Mouse (Mus musculus) intestine, postnatal 0 days (tissue): ENCODE measurements around the gene Kcnk15. TPM values are rescaled to one million over a fixed set of nuclear protein-coding genes. Genes with fewer than 3 reads are reported as not detected.

Experiments
- ATAC-seq: fragments of 200-750 bp; cut with Nextera tagmentation; 2 replicates; pipeline ENCODE4 v1.8.0; 2017; ENCODE audit warnings: mild to moderate bottlenecking, moderate TSS enrichment, moderate library complexity
- H3K27ac ChIP-seq: fragments of 300-500 bp; sonication (generic); 2 replicates; pipeline ENCODE4 v1.5.1; 2014; ENCODE audit warnings: mild to moderate bottlenecking, low read depth, low read length, moderate library complexity
- H3K27me3 ChIP-seq: fragments of 300-500 bp; sonication (generic); replicated peaks from 2 replicates; pipeline ENCODE4 v1.6.1; 2014; ENCODE audit warnings: low read length, mixed read lengths; ENCODE audit not compliant: control insufficient read depth, insufficient read depth
- H3K36me3 ChIP-seq: fragments of 300-500 bp; sonication (generic); 2 replicates; pipeline ENCODE4 v1.6.1; 2014; ENCODE audit warnings: mild to moderate bottlenecking, moderate library complexity; ENCODE audit not compliant: control insufficient read depth, insufficient read depth
- H3K4me1 ChIP-seq: fragments of 300-500 bp; sonication (generic); replicated peaks from 2 replicates; pipeline ENCODE4 v1.6.1; 2014; ENCODE audit warnings: antibody characterized with exemption, low read length, mixed read lengths; ENCODE audit not compliant: control insufficient read depth, insufficient read depth
- H3K4me2 ChIP-seq: fragments of 300-500 bp; sonication (generic); replicated peaks from 2 replicates; pipeline ENCODE4 v1.6.1; 2014; ENCODE audit warnings: low read depth, mild to moderate bottlenecking, moderate library complexity
- H3K4me3 ChIP-seq: fragments of 300-500 bp; sonication (generic); 2 replicates; pipeline ENCODE4 v1.5.1; 2014; ENCODE audit warnings: low read depth, low read length
- H3K9ac ChIP-seq: fragments of 300-500 bp; sonication (generic); 2 replicates; pipeline ENCODE4 v1.6.1; 2014; ENCODE audit warnings: mild to moderate bottlenecking, low read depth, low read length
- H3K9me3 ChIP-seq: fragments of 300-500 bp; sonication (generic); 2 replicates; pipeline ENCODE4 v1.6.1; 2016; ENCODE audit warnings: mixed run types; ENCODE audit not compliant: control insufficient read depth
- CTCF ChIP-seq: sonication (generic); IDR thresholded peaks from 2 replicates; pipeline ENCODE4 v1.5.1; 2016; ENCODE audit warnings: low read depth, mild to moderate bottlenecking, control low read depth, antibody characterized with exemption, moderate library complexity
- WGBS: fragments of 180-500 bp; shearing (Covaris S2); extraction: QIAGEN DNeasy Blood & Tissue Kit; methylation state at CpG from one replicate; pipeline ENCODE4 v1.1.7; 2014; 5-methylcytosine and 5-hydroxymethylcytosine counted together
- polyA plus RNA-seq: library from polyadenylated mRNA; unstranded; fragments of >200 nt; fragmentation: Nextera tagmentation; extraction: Ambion mirVana; gene quantifications from 2 replicates; pipeline ENCODE4 v1.2.1, GENCODE M21; 2015

Gene Kcnk15
- polyA plus RNA-seq, 1 experiment from 2014 or later, result not detected

DNA sequence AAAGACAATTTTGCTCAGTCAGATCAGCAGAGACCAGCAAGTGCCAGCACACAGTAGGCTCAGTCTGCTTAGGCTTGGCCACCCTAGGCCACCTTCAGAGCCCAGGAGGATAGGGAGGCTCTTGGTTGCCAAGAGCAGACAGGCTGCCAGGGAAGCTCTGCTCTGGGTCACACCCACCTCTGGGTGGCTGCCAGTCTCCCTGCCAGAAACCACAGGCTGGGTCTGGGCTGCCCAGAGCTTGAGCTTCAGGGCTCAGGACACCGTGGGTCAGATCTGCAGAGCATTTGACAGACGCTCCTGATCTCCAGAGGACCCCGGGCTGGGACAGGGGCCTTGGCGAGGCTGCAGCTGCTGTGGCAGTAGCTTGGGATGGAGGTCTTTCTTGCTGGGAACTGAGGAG is 32.8 kb upstream of the Kcnk15 start, which contains the start of gene Ccn5:
Ccn5 (plus strand) TSS at position 255 of the 400 bp plus-strand sequence.
- Histone ChIP-seq H3K9ac (no peak within 1 kb of the TSS), H3K9me3 (no peaks in the 10 kb centered on the region), H3K4me3 (no peak within 1 kb of the TSS), H3K36me3 (no peaks in the 10 kb centered on the region), H3K27me3 (no peaks in the 10 kb centered on the region), H3K4me2 (no peak within 1 kb of the TSS), H3K27ac (no peak within 1 kb of the TSS), H3K4me1 (no peaks in the 10 kb centered on the region)
- TF ChIP-seq CTCF, result no peak
- 59% methylated on average over 4 of the region's 4 CpGs for WGBS
- no peak for ATAC-seq

DNA sequence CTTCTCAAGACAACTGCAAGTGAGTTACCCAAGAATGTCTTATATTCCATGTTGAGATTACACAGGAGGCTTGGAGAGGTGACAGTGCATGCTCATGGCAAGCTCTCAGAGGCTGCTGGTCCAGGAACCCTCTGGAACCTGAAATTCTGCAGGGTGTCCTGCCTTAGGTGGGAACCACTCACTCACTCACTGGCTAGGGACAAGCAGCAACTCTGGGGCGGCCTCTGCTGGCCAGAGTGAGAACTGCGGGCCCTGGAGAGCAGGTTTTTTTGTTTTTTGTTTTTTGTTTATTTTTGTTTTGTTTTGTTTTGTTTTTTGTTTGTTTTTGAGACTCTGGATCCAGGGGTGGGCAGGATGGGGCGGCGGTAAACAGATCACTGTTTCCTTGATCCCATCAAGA is 30.2 kb upstream of the Kcnk15 start:
- Histone ChIP-seq H3K9ac (no peak overlapping the region), H3K4me3 (no peak overlapping the region), H3K27me3 (no peaks in the 10 kb centered on the region), H3K27ac (no peak overlapping the region), H3K4me1 (no peaks in the 10 kb centered on the region), H3K9me3 (no peaks in the 10 kb centered on the region), H3K4me2 (0 out of 2 replicates have a peak overlapping the region, but pooled peaks have one; percentile 3), H3K36me3 (no peaks in the 10 kb centered on the region)
- ATAC-seq, result no peak
- TF ChIP-seq CTCF, result peak; percentile 94
- WGBS, result 10% methylated on average over 4 of the region's 4 CpGs

GRCm38 (mm10) chr2:163823771-163824170 is 29.7 kb upstream of the Kcnk15 start:
- WGBS, result 34% methylated on average over 11 of the region's 11 CpGs
- Histone ChIP-seq H3K4me1 (no peaks in the 10 kb centered on the region), H3K27me3 (no peaks in the 10 kb centered on the region), H3K4me3 (no peak overlapping the region), H3K9ac (no peak overlapping the region), H3K9me3 (no peaks in the 10 kb centered on the region), H3K27ac (no peak overlapping the region), H3K36me3 (no peaks in the 10 kb centered on the region), H3K4me2 (0 out of 2 replicates have a peak overlapping the region, but pooled peaks have one; percentile 3)
- TF ChIP-seq CTCF, result no peak
- no peak for ATAC-seq

DNA sequence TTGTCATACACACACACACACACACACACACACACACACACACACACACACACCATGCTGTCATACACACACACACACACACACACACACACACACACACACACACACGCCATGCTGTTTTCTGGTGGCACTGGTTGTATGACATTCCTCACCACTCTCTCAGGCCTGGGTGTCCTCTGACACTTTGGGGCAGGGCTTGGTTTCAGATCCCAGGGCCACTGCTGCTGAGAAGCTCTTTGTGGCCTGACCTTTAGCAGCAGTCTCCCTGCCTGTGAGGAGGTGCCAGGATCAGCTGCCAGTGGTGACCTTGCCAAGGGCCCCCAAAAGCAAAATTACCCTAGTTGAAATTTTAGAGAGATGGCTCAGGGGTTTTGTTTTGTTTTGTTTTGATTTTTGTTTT is 27.6 kb upstream of the Kcnk15 start:
- WGBS, result 57% methylated on average over 1 of the region's 1 CpGs
- Histone ChIP-seq H3K4me3 (no peak overlapping the region), H3K27ac (no peak overlapping the region), H3K27me3 (no peaks in the 10 kb centered on the region), H3K9ac (no peak overlapping the region), H3K9me3 (no peaks in the 10 kb centered on the region), H3K36me3 (no peaks in the 10 kb centered on the region), H3K4me1 (no peaks in the 10 kb centered on the region), H3K4me2 (no peak overlapping the region)
- no peak for ATAC-seq
- no peak for TF ChIP-seq CTCF

DNA sequence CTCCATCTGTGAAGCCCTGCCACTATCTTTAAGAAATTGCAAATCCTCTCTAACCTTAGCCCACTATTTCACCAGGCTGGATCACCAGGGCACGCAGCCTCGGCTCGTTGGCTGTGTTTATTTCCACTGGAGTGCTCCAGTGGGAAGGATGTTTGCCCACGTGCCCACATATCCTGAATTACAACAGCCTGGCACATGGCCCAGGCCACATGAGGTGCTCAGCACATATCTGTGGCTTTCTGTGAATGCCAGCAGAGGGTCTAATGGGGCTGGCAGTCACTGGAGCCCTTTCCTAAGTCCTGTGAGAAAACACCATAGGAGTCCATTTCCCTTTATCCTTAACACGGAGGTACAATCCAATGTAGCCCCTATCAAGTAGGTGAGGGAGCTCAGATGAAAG is 27.0 kb upstream of the Kcnk15 start:
- Histone ChIP-seq H3K4me2 (no peak overlapping the region), H3K4me1 (no peaks in the 10 kb centered on the region), H3K36me3 (no peaks in the 10 kb centered on the region), H3K4me3 (no peak overlapping the region), H3K27me3 (no peaks in the 10 kb centered on the region), H3K9ac (no peak overlapping the region), H3K27ac (no peak overlapping the region), H3K9me3 (no peaks in the 10 kb centered on the region)
- TF ChIP-seq CTCF, result no peak
- no peak for ATAC-seq
- 66% methylated on average over 5 of the region's 5 CpGs for WGBS

GRCm38 (mm10) chr2:163831163-163831562 is 22.3 kb upstream of the Kcnk15 start:
- Histone ChIP-seq H3K27me3 (no peaks in the 10 kb centered on the region), H3K36me3 (no peaks in the 10 kb centered on the region)

GRCm38 (mm10) chr2:163838043-163838442 is 15.4 kb upstream of the Kcnk15 start:
- ATAC-seq, result peak; percentile 47; the same call in 1 of the 2 replicates
- no peak overlapping the region for H3K27ac ChIP-seq
- H3K9ac ChIP-seq, result no peak overlapping the region
- H3K4me3 ChIP-seq, result no peak overlapping the region
- no peak overlapping the region for H3K4me2 ChIP-seq
- WGBS, result 29% methylated on average over 9 of the region's 9 CpGs
- H3K4me1 ChIP-seq, result no peaks in the 10 kb centered on the region
- peak; percentile 99 for TF ChIP-seq CTCF
- H3K9me3 ChIP-seq, result no peaks in the 10 kb centered on the region
- no peaks in the 10 kb centered on the region for H3K36me3 ChIP-seq
- no peaks in the 10 kb centered on the region; the same call in 1 of the 2 replicates for H3K27me3 ChIP-seq

More at GRCm38 (mm10) chr2:163831163-163831562, 22.3 kb upstream of the Kcnk15 start:
- H3K9ac ChIP-seq, result no peak overlapping the region
- no peak for TF ChIP-seq CTCF
- ATAC-seq, result no peak
- no peaks in the 10 kb centered on the region for H3K4me1 ChIP-seq
- H3K9me3 ChIP-seq, result no peaks in the 10 kb centered on the region
- no peak overlapping the region for H3K4me3 ChIP-seq
- H3K27ac ChIP-seq, result no peak overlapping the region
- 45% methylated on average over 1 of the region's 1 CpGs for WGBS
- H3K4me2 ChIP-seq, result no peak overlapping the region
